Mouse (Mus musculus): Measurements from ENCODE around the gene H3f3a.

DNA sequence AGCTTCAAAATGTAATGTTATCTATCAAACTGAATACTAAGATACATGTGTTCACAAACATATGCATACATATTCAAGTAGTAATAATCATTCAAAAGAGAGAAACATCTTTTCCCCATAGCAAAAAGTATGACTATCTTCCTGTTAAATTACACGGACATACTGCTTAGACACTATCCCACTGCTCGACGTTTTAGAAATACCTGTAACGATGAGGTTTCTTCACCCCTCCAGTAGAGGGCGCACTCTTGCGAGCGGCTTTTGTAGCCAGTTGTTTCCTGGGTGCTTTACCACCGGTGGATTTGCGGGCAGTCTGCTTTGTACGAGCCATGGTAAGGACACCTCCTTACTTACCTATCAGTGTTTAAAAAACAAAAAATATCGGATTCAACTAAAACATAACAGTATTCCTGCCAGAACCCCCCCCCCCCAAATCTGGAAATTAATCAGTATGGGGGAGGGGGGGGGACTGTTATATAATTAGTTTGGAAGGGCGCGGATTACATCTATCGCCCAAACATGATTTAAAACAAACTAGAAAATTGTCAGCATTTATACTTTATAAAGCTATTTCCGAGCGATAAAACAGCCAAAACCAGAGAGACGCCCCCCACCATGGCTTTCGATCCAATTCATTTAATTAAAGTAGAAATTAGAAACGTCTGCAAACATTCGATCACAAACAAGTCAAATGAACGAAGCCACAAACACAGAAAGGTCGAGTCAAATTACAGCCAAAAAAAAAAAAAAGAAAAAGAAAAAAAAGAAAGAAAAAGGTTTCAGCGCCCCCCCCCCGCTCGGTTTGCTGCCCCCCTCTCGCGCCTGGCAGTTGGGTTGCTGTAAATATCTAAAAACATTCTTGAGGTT, 1.9 kb downstream of the H3f3a start:
- TF ChIP-seq GATA1 (IDR thresholded peaks at IDR 0.05; ENCODE audit: borderline replicate concordance, low read length) (no peak), FLI1 (IDR thresholded peaks at IDR 0.05; ENCODE audit: low read length) (no peak)

Measured in megakaryocyte, embryonic 14.5 days (primary cell).